Mouse (Mus musculus) embryonic fibroblast, embryonic 13.5 days (primary cell): ENCODE data around the gene Mrps24.

ENCODE experiments used
- CTCF ChIP-seq: IDR thresholded peaks from 2 replicates; pipeline ENCODE4 v1.5.1; 2011; ENCODE audit warnings: mild to moderate bottlenecking, control low read depth, low read length, moderate library complexity, borderline replicate concordance; ENCODE audit not compliant: insufficient read depth
- POLR2A ChIP-seq: IDR thresholded peaks from 2 replicates; pipeline ENCODE4 v1.6.1; 2011; ENCODE audit warnings: low read depth, mild to moderate bottlenecking, control low read depth, low read length, moderate library complexity

GRCm38 (mm10) chr11:5702957-5703332 is 12.5 kb downstream of the Mrps24 start:
- TF ChIP-seq CTCF (no peak), POLR2A (no peak)
